Mouse (Mus musculus): ENCODE data around the gene Adamtsl1.

- TF ChIP-seq POLR2A (IDR thresholded peaks at IDR 0.05; ENCODE audit: borderline replicate concordance, control insufficient read depth, low read depth, low read length) (no peak), CTCF (IDR thresholded peaks at IDR 0.05; ENCODE audit: control insufficient read depth, insufficient read depth, low read length) (no peak)
Observed at GRCm38 (mm10) chr4:86286572-86286971, 772.6 kb downstream of the Adamtsl1 start.

All from bone marrow, adult 2 months (tissue).